Mouse (Mus musculus) forebrain, embryonic 14.5 days (tissue): Measurements from ENCODE around the gene Palld. TPM values are rescaled to one million over a fixed set of nuclear protein-coding genes. Genes with fewer than 3 reads are reported as not detected.

ENCODE experiments used
- ATAC-seq: fragments of 200-750 bp; cut with Nextera tagmentation; 2 replicates; pipeline ENCODE4 v1.8.0; 2017; ENCODE audit warnings: mild to moderate bottlenecking, moderate library complexity
- DNase-seq: peaks from one replicate; pipeline ENCODE4 v3.0.0-alpha.2; 2015; ENCODE audit warnings: low spot score
- H3K27ac ChIP-seq: fragments of 300-500 bp; sonication (generic); 2 replicates; pipeline ENCODE4 v1.5.1; 2014; ENCODE audit warnings: low read depth, mild to moderate bottlenecking, control low read depth, low read length, moderate library complexity
- H3K27me3 ChIP-seq: fragments of 300-500 bp; sonication (generic); replicated peaks from 2 replicates; pipeline ENCODE4 v1.6.1; 2014; ENCODE audit warnings: low read length, control low read depth, mixed read lengths; ENCODE audit not compliant: control insufficient read depth, insufficient read depth
- H3K36me3 ChIP-seq: fragments of 300-500 bp; sonication (generic); 2 replicates; pipeline ENCODE4 v1.6.1; 2014; ENCODE audit warnings: low read length, control low read depth; ENCODE audit not compliant: control insufficient read depth, insufficient read depth
- H3K4me1 ChIP-seq: fragments of 300-500 bp; sonication (generic); 2 replicates; pipeline ENCODE4 v1.6.1; 2014; ENCODE audit warnings: antibody characterized with exemption, low read length, control low read depth; ENCODE audit not compliant: control insufficient read depth, insufficient read depth
- H3K4me2 ChIP-seq: fragments of 300-500 bp; sonication (generic); 2 replicates; pipeline ENCODE4 v1.6.1; 2014; ENCODE audit warnings: mild to moderate bottlenecking, control low read depth, low read length
- H3K4me3 ChIP-seq: fragments of 300-500 bp; sonication (generic); 2 replicates; pipeline ENCODE4 v1.5.1; 2014; ENCODE audit warnings: low read depth, low read length, control low read depth
- H3K9ac ChIP-seq: fragments of 300-500 bp; sonication (generic); 2 replicates; pipeline ENCODE4 v1.6.1; 2014; ENCODE audit warnings: mild to moderate bottlenecking, low read length, control low read depth, moderate library complexity
- H3K9me3 ChIP-seq: fragments of 300-500 bp; sonication (generic); replicated peaks from 2 replicates; pipeline ENCODE4 v1.6.1; 2016; ENCODE audit warnings: low read length, control low read depth, mixed read lengths; ENCODE audit not compliant: control insufficient read depth
- WGBS: fragments of 180-500 bp; shearing (Covaris S2); extraction: QIAGEN DNeasy Blood & Tissue Kit; methylation state at CpG from one replicate; pipeline ENCODE4 v1.1.7; 2014; 5-methylcytosine and 5-hydroxymethylcytosine counted together
- polyA plus RNA-seq: library from polyadenylated mRNA; unstranded; fragments of >200 nt; fragmentation: Nextera tagmentation; extraction: Ambion mirVana; gene quantifications from 2 replicates; pipeline ENCODE4 v1.2.1, GENCODE M21; 2014

The Palld gene
- polyA plus RNA-seq, 1 experiment from 2014 or later, result 15.9 TPM

DNA sequence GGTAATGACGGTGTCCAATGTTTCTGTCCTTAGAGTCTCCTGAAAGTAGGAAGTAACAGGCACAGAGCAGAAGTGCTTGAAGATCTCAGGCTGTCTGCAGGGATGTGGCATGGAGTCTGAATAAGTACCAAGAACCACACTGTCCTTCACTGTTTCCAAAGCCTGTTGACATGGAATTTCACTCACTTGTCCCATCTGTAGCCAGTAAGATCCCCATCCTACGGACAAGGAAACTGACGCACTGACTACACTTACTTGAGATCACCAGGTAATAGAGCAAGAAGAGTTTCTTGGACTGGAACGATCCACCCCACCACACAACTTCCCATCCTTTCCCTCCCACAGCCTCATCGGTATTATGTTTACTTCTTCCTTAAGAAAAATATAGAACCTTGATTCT lies 128.3 kb downstream of the Palld start:
- no peak for ATAC-seq
- H3K4me3 ChIP-seq, result no peak overlapping the region
- H3K27me3 ChIP-seq, result no peaks in the 10 kb centered on the region
- H3K27ac ChIP-seq, result no peak overlapping the region
- H3K4me2 ChIP-seq, result no peak overlapping the region
- no peaks in the 10 kb centered on the region for H3K9me3 ChIP-seq
- H3K4me1 ChIP-seq, result no peaks in the 10 kb centered on the region
- no peaks in the 10 kb centered on the region for H3K36me3 ChIP-seq
- DNase-seq, result no peak
- H3K9ac ChIP-seq, result no peak overlapping the region
- 91% methylated on average over 5 of the region's 5 CpGs for WGBS

DNA sequence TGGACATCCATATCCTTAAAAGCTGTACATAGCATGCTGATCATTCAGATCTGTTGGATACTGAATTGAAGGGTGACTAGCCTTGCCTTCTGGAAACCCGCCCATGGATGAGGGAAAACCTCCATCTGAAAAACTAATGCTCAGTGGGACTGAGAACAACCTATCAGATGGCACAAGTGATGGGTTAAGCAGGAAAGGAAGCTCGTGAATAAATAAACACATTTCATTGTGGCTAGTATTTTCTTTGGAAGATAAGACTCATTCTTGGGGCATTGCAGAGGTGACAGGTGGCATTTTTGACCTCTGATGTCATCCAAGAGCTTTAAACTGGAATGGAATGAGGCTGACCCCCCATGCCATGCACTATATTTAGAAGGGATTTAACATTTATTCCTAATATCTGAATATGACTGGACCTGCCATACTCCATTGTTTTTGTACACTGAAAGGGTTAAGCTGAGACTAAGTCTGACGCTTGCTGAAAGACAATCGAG lies 128.8 kb downstream of the Palld start:
- H3K4me1 ChIP-seq, result no peaks in the 10 kb centered on the region
- DNase-seq (no peak), ATAC-seq (no peak)
- H3K4me2 ChIP-seq, result no peak overlapping the region
- no peaks in the 10 kb centered on the region for H3K9me3 ChIP-seq
- no peak overlapping the region for H3K4me3 ChIP-seq
- no peak overlapping the region for H3K27ac ChIP-seq
- H3K27me3 ChIP-seq, result no peaks in the 10 kb centered on the region
- no peak overlapping the region for H3K9ac ChIP-seq
- WGBS, result 82% methylated on average over 4 of the region's 4 CpGs
- no peaks in the 10 kb centered on the region for H3K36me3 ChIP-seq

DNA sequence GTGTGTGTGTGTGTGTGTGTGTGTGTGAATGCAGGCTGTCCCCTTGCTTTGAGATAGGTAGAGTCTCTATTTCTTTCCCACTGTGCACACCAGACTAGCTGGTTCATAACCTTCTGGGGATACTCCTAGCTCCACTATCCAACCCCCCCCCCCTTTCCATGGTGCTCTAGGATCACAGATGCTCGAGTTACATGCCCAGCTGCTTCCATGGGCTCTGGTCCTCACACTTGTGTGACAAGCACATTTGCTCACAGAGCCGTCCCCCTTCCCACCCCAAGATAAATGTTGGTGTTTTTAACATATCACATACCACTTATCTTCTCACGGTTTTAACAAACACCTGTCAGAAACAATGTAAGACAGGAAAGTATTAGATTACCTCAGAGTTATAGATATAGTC lies 131.2 kb downstream of the Palld start:
- H3K9ac ChIP-seq, result no peak overlapping the region
- 74% methylated on average over 3 of the region's 3 CpGs for WGBS
- no peaks in the 10 kb centered on the region for H3K4me1 ChIP-seq
- ATAC-seq (no peak), DNase-seq (no peak)
- no peaks in the 10 kb centered on the region for H3K9me3 ChIP-seq
- no peaks in the 10 kb centered on the region for H3K27me3 ChIP-seq
- H3K36me3 ChIP-seq, result no peaks in the 10 kb centered on the region
- H3K4me2 ChIP-seq, result no peak overlapping the region
- H3K4me3 ChIP-seq, result no peak overlapping the region
- no peak overlapping the region for H3K27ac ChIP-seq

DNA sequence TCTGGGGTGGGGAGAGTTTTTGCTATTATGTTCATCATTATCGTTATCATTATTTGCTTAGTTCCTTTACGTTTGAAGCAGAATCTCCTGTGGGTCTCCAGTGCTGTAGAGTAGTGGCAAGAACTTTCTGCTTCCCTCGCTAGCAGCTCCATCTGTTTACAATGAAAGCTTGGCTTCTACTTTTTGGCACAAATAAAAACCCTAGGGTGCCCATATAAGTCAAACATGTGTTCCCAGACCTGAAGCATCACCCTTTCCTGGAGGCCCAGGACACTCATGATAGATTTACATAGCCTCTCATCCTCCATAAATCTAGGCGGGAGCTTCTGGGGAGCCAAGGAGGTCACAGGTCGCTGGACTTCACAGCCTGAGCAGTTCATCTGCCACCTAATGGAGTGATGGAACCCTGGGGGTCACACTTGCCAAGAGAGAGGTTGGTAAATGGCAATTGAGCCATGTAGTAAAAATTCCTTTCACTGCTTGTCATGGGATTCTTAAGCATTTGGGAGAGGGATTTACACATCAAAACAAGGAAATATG lies 133.1 kb downstream of the Palld start:
- H3K9ac ChIP-seq, result no peak overlapping the region
- no peaks in the 10 kb centered on the region for H3K36me3 ChIP-seq
- no peak overlapping the region for H3K27ac ChIP-seq
- H3K27me3 ChIP-seq, result no peaks in the 10 kb centered on the region
- DNase-seq (no peak), ATAC-seq (no peak)
- H3K4me1 ChIP-seq, result no peaks in the 10 kb centered on the region
- H3K4me2 ChIP-seq, result no peak overlapping the region
- whole genome bisulfite sequencing, result 79% methylated on average over 5 of the region's 5 CpGs
- H3K9me3 ChIP-seq, result no peaks in the 10 kb centered on the region
- H3K4me3 ChIP-seq, result no peak overlapping the region

DNA sequence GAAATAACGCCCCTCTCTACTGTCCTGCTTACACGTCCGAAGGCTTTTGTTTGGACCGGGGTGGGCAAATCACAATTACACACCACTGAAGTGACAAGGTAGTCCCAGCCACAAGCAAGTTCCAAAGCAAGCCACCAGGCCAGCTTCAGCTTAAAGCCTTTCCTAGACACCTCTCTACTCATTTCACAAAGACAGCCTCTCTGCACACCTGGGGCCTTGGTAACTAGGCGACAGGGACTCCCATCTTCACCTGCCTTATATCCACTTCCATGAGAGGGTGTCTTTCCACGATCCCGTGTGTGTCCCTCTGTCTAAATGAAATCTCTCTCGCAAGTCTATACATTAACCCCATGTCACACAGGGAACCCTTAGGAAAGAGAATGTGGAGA lies 142.3 kb downstream of the Palld start:
- Histone ChIP-seq H3K4me3 (peak overlapping the region; percentile 58), H3K4me1 (peaks cover 15% of the 10 kb centered on the region), H3K9me3 (no peaks in the 10 kb centered on the region), H3K27me3 (no peaks in the 10 kb centered on the region), H3K36me3 (no peaks in the 10 kb centered on the region), H3K4me2 (peak overlapping the region; percentile 89), H3K9ac (peak overlapping the region; percentile 76), H3K27ac (peak overlapping the region; percentile 80; the same call in 1 of the 2 replicates)
- ATAC-seq, result no peak; the same call in none of the 2 replicates
- WGBS, result 14% methylated on average over 8 of the region's 8 CpGs
- no peak for DNase-seq

DNA sequence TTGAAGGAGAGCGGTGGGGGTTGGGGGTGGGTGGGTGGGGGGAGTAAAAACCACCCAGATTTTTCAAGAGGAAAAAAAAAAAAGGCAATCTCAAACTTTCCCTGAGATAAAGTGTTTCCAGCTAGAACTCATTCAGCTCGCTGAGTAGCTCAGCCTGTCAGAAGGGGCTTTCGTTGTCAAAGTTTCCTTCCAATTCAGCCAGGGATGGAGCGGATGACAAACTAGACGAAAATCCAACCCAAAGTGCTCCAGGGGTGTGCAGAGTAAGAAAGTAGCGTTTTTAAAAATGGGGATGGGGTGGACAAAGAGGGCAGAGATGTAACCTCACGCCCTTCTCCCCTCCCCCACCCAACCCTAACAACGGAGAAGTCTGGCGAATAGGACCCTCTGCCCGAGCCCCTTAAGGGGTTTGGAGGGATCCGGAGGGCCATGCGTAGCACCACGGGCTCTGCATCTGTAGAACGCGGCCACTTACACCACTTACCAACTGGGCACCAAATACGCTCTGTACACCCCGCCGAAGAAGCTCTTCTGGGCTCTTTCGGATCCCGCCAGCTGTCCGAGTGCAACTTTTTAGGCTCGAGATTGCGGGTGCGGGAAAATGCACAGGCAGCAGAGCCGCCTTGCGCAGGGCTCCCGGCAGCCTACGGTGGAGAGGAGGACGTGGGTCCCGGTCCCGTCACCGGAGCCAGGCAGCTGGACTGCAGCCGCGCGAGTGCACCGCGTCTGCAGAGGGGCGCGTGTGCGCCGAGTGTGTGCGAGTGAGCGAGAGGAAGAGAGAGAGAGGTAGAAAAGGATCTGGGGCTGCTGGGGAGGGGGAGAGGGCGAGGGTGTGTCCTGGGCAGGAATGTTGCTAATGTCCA lies 142.9 kb downstream of the Palld start:
- peak overlapping the region; percentile 58 for H3K4me3 ChIP-seq
- peak overlapping the region; percentile 80 for H3K27ac ChIP-seq
- ATAC-seq (peak; percentile 85), DNase-seq (peak; percentile 67)
- no peaks in the 10 kb centered on the region for H3K9me3 ChIP-seq
- peaks cover 15% of the 10 kb centered on the region for H3K4me1 ChIP-seq
- peak overlapping the region; percentile 76 for H3K9ac ChIP-seq
- WGBS, result under 1% methylated on average over 44 of the region's 44 CpGs
- peak overlapping the region; percentile 89 for H3K4me2 ChIP-seq
- no peaks in the 10 kb centered on the region for H3K36me3 ChIP-seq
- no peaks in the 10 kb centered on the region for H3K27me3 ChIP-seq

DNA sequence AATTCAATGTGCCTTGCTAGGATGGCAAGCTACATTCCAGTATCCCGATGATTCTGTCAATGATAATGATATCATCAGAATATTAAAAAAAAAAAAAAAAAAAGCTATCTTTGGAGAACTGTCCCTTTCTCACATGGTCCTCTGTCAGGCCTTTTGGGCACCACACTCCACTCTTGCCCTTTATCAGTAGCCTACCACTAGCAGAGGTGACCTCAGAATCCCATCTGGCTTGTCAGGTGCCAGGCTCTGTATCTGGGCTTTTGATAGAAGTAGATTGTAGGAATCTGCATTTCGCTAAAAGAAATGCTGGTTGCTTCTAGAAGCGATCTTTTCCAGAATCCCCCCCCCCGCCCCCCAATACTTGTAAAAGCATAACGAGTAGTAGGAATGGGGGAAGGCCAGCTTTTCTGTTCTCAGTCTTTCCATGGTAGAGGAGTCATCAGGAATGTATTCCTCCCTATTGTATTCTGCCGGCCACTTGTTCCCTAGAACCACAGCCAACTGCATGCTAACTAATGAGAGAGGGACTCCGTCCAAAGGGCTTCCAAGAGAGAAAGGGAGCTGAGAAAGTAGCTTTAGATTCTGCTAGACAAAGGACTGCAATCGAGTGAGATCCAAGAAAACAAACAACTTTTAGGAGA lies 143.7 kb downstream of the Palld start:
- Histone ChIP-seq H3K4me2 (peak overlapping the region; percentile 89), H3K4me3 (peak overlapping the region; percentile 58), H3K27ac (0 out of 2 replicates have a peak overlapping the region, but pooled peaks have one; percentile 80), H3K27me3 (no peaks in the 10 kb centered on the region), H3K9me3 (no peaks in the 10 kb centered on the region), H3K36me3 (no peaks in the 10 kb centered on the region), H3K9ac (peak overlapping the region; percentile 41), H3K4me1 (peaks cover 15% of the 10 kb centered on the region)
- peak; percentile 81 for DNase-seq
- ATAC-seq, result peak; percentile 59
- WGBS, result 9% methylated on average over 8 of the region's 8 CpGs

DNA sequence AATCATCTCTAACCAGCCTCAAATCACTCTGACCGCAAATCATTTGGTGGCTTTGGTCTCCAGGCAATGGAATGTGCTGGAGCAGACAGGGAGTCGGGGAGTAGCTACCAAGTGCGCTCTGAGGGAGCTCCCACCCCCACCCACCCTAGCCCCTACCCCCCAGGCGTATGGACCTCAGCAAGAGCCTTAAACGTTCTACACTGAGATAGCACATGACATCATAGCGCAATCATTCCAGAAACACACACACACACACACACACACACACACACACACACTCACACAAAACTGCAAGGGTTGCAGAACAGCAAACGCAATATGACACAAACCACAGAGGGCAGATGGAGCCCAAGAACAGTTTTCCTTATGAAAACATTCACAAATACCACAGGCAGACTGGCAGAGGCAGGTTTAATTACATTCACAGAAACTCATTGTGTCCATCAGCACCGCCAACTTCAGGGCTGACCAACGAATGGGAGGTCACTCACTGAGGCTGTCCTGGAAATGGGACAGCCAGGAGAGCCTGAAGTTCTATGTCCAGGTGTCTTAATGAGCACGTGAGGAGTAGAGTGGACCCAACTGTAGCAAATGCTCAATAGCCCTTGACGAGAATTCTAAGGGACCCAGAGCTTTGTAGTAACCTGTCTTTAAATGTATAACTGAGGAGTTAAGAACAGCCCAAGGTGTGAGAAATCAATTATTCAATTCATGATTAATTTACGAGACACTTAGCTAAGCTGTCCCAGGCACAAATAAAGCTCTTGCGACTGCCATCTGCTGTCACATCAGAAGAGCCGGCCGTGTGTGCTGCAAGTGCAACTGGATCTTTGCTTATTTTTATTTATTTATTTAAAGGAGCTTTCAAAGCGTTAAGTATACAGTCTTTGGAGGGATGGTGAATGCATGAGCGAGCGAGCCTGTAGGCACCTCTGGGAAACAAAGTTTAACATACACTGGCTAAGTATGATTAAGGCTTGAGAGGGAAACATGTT lies 145.2 kb downstream of the Palld start:
- WGBS, result 33% methylated on average over 18 of the region's 18 CpGs
- Histone ChIP-seq H3K36me3 (no peaks in the 10 kb centered on the region), H3K4me2 (peak overlapping the region; percentile 89), H3K9me3 (no peaks in the 10 kb centered on the region), H3K4me3 (no peak overlapping the region), H3K4me1 (peaks cover 15% of the 10 kb centered on the region), H3K27ac (peak overlapping the region; percentile 2; the same call in 1 of the 2 replicates), H3K27me3 (no peaks in the 10 kb centered on the region), H3K9ac (no peak overlapping the region)
- DNase-seq, result peak; percentile 71
- ATAC-seq, result peak; percentile 11
